Mouse (Mus musculus) brown adipose tissue, adult 24 weeks (tissue): ENCODE results near the gene Zkscan14. TPM values are rescaled to one million over a fixed set of nuclear protein-coding genes. Genes with fewer than 3 reads are reported as not detected.
"Not testable (repeated sequence)": the region's sequence is repeated elsewhere in the genome, so short reads cannot be mapped to it uniquely, and the experiment has no call there.

Experiments used
- H3K27ac ChIP-seq: fragments of 200-500 bp; replicated peaks from 2 replicates; pipeline ENCODE4 v1.5.1; 2012; ENCODE audit warnings: low read depth, mild to moderate bottlenecking, low read length
- H3K4me1 ChIP-seq: fragments of 200-500 bp; 2 replicates; pipeline ENCODE4 v1.6.1; 2012; ENCODE audit warnings: low read length, mixed read lengths; ENCODE audit not compliant: control insufficient read depth, insufficient read depth, insufficient read length
- H3K4me3 ChIP-seq: fragments of 200-500 bp; 2 replicates; pipeline ENCODE4 v1.5.1; 2012; ENCODE audit warnings: low read depth, mild to moderate bottlenecking, low read length, moderate library complexity; ENCODE audit not compliant: insufficient read depth
- polyA plus RNA-seq: library from polyadenylated mRNA; stranded (reverse); fragments of >200 nt; gene quantifications from 2 replicates; pipeline ENCODE4 v1.2.4, GENCODE M21; 2012; ENCODE audit not compliant: missing spikeins, insufficient read depth, insufficient read length

Gene Zkscan14
- polyA plus RNA-seq, 1 experiment = 8.1 TPM

DNA sequence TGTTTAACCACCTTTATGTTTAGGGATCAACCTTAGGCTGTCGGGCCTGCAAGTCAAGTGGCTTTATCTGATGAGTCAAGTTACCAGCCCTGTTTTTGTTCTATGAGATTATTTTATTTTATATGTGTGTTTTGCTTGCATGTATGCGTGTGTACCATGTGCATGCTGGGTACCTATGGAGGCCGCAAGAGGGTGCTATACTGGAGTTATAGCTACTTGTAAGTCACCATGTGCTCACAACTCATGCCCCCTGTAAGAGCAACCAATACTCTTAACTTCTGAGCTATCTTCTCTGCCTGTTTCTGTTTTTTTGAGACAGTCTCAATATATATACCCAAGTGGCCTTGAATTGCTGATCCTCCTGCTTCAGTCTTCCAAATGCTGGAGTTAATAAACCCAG lies 11.8 kb upstream of the Zkscan14 start:
- no peak overlapping the region for H3K4me3 ChIP-seq
- no peaks in the 10 kb centered on the region for H3K4me1 ChIP-seq
- H3K27ac ChIP-seq = no peak overlapping the region

DNA sequence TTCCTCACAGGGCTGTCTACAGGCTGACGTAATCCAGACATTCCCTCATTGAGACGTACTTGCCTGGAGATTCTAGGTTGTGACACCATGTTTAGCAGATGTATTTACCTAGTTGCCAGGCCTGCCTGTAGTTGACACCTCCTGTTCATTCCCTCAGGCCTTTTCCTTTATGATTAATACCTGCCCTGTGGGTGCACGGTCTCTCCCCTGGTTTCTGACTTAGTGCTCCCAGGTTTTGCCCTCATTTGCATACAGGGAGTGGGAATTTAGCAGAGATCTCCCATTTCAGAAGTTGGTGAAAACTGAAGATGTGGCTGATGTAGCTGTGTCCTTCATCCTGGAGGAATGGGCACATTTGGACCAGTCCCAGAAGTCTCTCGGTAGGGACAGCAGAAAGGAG lies 10.5 kb upstream of the Zkscan14 start:
- Histone ChIP-seq H3K27ac (no peak overlapping the region), H3K4me3 (no peak overlapping the region), H3K4me1 (no peaks in the 10 kb centered on the region)

DNA sequence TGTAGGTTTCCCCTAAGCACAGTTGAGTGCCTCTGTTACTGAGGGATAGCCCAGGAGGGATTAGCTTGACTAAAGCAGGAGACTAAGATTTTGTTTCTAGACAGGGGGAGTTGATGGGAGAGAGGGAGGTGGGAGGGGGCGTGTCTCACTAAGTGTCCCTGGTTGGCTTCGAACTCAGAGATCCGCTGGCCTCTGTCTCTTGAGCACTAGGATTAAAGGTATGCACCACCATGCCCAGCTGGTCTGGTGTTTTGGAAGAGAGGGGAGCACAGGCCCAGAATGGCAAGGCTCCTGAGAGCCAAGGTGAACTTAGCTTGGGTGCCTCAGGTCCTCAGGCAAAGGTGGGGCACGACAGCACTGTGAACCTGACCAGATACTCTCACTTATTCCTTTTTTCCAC lies 9.7 kb upstream of the Zkscan14 start:
- no peak overlapping the region for H3K4me3 ChIP-seq
- no peaks in the 10 kb centered on the region for H3K4me1 ChIP-seq
- H3K27ac ChIP-seq = no peak overlapping the region

DNA sequence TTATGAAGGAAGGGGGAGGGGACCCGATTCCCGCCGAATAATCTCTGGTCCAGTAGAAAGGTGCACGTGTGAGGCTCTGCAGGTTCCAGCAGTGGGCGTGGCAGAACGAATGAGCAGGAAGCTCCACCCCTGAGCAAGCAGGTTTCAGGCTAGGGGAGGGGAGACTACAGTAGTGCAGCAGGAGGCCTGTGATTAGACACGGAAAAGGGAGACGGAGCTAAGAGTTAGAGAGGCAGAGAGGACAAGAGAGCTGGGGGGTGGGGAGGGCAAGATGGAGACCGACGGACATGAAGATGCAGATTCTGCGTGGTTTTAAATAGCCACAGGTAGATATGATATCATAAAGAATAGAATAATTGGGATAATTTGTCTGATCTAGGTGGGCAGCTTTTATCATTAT lies 6.7 kb upstream of the Zkscan14 start:
- H3K27ac ChIP-seq, H3K4me3 ChIP-seq, H3K4me1 ChIP-seq: not testable (repeated sequence)

DNA sequence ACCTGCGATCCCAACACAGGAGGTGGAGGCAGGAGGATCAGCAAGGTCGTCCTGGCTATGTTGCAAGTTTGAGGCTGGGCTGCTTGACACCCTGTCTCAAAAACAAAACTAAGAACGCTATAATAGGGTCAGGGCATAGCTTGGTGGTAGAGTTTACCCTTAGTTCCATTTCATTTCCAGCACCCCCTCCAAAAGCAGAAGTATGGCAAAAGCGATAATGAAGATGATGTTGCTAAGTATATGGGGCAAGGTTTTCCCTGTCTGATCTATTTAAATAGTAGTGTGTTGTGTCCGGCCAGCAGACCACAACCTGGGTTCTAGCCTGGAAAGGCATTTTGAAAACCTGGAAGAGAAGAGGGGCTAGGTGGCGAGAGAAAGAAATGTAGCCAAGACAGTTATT lies 6.3 kb upstream of the Zkscan14 start:
- Histone ChIP-seq H3K4me1 (peaks cover 6% of the 10 kb centered on the region), H3K4me3 (no peak overlapping the region), H3K27ac (no peak overlapping the region)

DNA sequence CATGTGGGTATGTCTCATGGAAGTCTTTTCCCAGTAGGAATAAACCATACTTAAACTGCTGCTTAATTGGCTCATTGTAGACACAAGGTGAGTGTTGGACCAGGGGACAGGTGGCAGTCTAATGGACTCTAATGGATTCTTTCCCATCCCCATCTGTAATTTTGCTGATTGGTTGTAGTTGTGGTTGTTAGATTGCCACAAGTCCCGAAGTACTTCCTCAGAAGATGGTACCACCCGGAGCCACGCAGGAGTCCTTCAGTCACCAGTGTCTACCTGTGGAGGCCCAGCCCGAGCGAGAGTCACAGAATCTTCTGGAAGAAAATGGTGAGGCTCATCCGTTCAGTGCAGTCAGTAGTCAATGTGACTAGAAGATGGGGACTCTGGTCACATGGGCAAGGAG lies 5.7 kb upstream of the Zkscan14 start:
- no peak overlapping the region for H3K4me3 ChIP-seq
- peaks cover 6% of the 10 kb centered on the region for H3K4me1 ChIP-seq
- no peak overlapping the region for H3K27ac ChIP-seq

DNA sequence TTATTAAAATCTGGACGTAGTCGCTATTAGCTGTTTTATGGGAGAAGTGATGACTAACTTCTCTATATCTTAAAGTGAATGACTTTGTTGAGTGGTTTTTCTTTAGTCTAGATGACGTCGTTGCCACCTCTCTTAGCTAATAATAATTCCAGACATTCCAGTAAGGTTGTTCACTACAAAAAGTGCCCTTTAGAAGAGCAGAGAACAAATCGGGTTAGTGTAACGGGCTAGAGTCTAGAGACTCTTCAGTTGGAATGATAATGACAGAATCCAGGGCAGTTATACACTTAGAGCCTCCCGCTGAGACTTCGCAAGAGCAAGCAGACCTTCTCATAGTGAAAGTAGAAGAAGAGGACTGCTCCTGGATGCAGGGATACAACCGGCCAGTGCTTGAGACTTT lies 3.4 kb upstream of the Zkscan14 start:
- H3K27ac ChIP-seq = peak overlapping the region; percentile 18; the same call in 1 of the 2 replicates
- peaks cover 8% of the 10 kb centered on the region for H3K4me1 ChIP-seq
- H3K4me3 ChIP-seq = peak overlapping the region; percentile 42

DNA sequence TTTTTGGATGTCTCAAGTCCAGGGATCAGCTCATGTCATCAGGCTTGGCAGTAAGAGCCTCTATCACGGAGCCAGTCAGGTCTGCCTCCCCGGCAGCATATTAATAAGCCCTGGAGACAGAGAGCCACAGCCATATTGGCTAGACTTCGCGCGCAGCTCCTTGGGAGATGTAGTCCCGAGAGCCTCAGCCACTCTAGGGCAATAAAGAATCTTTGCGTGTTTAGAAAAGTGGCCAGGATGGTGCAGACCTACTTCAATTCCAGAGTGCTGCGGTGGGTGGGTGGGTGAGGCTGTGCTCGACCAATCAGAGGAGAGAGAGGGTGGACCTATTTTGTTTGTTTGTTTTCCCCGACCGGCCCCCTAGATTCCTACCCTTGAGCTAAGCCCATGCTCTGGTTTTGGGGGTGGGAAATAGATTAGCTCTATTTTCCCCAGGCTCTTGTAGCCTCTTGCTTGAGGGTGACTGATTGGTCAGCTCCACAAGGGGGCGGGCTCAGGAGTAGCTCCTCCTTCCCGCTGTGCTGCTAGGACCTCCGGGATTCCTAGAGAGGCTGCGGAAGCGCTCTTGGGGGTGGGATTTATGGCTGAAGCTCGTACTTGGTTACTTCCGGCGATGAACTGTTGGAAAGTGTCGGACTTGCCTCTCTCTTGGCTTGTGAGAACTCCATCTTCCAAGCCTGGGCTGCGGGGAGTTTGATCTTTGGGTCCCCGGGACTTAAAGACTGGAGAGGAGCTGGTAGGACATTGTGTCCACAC lies 2.4 kb upstream of the Zkscan14 start, which contains the start of gene Zkscan5:
Zkscan5 (plus strand) TSS at position 627 of the 756 bp plus-strand sequence.
- Histone ChIP-seq H3K4me3 (peak within 1 kb of the TSS; percentile 89), H3K4me1 (peaks cover 8% of the 10 kb centered on the region), H3K27ac (peak within 1 kb of the TSS; percentile 91)

DNA sequence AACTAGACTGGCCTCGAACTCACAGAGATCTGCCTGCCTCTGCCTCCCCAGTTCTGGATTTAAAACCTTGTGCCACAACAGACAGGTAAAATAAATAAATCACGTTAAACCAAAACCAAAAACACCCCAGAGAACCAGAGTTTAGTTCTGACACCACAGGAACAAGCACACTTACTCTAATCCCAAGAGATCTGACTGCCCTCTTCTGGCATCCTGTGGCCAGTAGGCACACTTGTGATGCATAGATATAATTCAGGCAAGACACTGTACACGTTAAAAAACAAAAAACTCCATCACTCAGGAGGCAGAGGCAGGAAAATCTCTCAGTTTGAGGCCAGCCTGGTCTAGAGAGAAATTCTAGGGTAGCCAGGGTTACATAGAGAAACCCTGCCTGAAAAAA lies 778 bp upstream of the Zkscan14 start:
- Histone ChIP-seq H3K27ac (no peak overlapping the region), H3K4me1 (peaks cover 8% of the 10 kb centered on the region), H3K4me3 (no peak overlapping the region)

DNA sequence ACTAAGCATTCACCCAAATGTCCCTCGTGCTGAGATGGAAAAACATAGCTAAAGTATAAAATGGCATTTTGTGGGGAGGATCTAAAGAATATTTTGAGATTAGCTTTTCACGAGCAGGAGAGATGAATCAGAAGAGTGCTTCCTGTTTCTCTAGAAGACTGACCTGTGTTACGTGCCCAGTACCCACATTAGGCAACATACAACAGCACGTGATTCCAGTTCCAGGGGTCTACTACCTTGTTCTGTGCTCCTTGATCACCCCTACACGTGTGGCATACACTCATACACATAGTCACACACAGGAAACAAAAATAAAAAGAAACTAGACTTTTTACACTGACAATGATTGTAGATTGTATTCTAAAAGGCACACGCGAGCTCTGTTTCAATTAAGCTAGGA lies 1.3 kb downstream of the Zkscan14 start:
- no peak overlapping the region for H3K27ac ChIP-seq
- peak overlapping the region; percentile 14; the same call in 1 of the 2 replicates for H3K4me3 ChIP-seq
- H3K4me1 ChIP-seq = peaks cover 5% of the 10 kb centered on the region

DNA sequence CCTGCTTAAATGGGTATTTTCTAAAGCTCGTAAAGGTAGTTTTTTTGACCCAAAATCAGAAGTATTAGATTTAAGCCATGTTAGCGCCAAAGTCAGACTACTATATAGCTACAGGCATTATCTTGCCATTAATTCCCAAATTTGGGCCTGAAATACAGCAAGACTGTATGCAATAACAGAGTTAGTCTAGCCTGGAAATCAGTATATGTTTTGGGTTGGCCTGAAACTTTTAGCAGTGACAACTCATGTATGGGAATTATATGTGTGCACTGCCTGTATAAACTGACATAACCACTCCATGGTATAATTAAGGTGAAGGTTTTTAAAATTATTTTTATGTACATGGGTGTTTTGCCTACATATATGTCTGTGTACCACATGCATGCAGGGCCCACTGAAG lies 9.7 kb downstream of the Zkscan14 start, which contains the start of gene Atp5j2:
Atp5j2 (minus strand) TSS at position 101 of the 400 bp plus-strand sequence.
- Histone ChIP-seq H3K4me1 (no peaks in the 10 kb centered on the region; the same call in 1 of the 2 replicates), H3K4me3 (peak within 1 kb of the TSS; percentile 85), H3K27ac (peak within 1 kb of the TSS; percentile 94)

DNA sequence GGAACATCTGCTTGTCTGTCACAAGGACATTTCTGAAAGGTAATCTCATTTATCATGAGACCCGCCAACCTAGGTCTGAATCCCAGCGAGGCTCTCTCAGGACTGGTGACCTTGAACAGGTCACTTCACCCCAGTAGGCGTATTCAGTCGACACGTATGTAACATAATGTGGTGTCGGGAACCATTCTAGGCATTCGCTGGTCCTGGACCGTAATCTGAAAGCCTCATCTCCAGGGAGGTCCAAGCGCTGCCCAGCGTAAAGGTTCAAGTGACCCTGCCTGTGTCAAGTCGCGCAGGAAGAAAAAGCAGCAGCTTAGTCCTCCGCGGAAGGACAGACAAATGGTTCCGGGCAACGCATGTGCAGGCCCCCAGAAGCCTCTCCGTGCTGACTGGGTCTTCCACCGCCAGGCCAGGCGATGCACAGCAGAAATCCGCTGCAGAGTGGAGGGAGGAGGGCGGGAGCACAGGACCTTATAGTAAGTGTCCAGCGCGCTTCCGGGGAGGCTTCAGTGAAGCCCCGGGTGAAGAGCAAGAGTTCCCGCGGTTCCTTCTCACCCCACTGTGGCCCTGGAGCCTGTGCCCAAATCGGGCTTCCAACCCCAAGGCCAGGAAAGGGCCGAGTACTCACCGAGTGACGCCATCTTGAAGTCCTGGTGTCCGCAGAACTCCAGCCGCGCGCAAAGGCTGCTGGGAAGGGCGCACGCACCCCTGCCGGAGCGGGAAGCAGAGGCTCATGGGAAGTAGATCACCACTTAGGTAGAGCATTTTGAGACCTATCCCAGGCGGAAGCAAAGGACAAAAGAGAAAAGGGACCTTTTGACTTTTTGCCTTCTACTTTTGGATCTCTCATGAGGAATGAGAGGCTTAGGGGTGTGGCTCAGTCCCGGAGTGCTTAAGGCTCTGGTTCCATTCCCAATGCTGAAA lies 10.5 kb downstream of the Zkscan14 start:
- Histone ChIP-seq H3K4me1 (no peaks in the 10 kb centered on the region; the same call in 1 of the 2 replicates), H3K4me3 (peak overlapping the region; percentile 85), H3K27ac (peak overlapping the region; percentile 94)

DNA sequence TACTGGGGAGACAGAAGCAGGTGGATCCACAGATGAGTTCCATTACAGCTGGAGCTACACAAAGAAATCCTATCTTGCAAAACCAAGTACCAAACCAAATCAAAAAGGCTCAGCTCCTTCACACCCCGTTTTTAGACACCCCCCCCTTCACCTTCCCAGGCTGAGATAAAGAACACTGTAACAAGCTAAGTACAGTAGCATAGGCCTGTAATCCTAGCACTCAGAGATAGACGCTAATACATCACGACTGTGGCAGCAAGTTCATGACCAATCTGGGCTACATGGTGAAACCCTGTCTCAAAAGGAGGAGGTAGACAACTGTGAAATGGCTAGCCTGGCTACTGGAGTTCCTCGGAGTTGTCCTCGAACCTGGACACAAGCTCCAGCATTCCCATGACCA lies 11.3 kb downstream of the Zkscan14 start:
- H3K4me1 ChIP-seq = no peaks in the 10 kb centered on the region; the same call in 1 of the 2 replicates
- peak overlapping the region; percentile 94 for H3K27ac ChIP-seq
- H3K4me3 ChIP-seq = peak overlapping the region; percentile 85

DNA sequence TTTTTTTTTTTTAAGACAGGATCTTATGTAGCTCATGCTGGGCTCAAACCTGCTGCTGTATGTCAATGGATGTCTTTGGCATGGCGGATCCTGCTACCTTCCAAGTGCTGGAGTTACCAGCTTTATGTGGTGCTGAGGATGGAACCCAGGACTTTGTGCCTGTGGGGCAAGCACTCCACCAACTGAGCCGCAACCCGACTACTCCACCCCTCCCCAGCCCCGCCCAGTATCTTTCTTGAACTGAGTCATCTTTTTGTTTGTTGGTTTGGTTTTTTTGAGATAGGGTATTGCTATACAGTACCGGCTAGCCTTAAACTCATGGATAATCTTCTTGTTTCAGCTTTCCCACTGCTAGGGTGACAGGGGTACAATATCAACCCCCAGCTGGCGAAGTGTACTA lies 12.3 kb downstream of the Zkscan14 start:
- H3K27ac ChIP-seq = no peak overlapping the region
- no peaks in the 10 kb centered on the region; the same call in 1 of the 2 replicates for H3K4me1 ChIP-seq
- peak overlapping the region; percentile 85; the same call in 1 of the 2 replicates for H3K4me3 ChIP-seq

DNA sequence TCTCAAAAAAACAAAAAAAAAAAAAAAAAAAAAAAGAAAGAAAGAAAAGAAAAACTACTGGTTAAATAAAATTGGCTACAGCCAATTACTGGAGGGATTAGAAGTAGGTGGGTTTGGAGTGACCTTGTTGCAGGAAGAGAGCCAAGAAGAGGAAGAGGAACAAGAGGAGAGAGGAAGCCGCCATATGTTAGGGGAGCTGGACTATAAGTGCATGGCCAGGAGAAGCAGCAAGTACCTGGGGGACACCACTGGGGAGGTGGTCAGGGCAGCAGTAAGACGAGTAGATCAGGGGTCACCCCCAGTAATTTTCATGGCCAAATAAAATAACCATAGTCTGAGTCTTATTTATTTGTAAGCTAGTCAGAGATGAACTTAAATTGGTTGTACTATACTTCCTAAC lies 16.4 kb downstream of the Zkscan14 start:
- Histone ChIP-seq H3K4me3 (no peak overlapping the region), H3K27ac (no peak overlapping the region)

More for the DNA sequence above, 16.4 kb downstream of the Zkscan14 start:
- no peaks in the 10 kb centered on the region; the same call in 1 of the 2 replicates for H3K4me1 ChIP-seq
